Mouse (Mus musculus): ENCODE measurements at regions not wholly inside any gene's neighbourhood (a gene's known extent, or its start where the extent isn't known, plus 50 kb on each side); places are given as distances from the start of the nearest gene placed in this dataset.
A peak's percentile ranks its signal among the peaks of the same experiment; 100 is the strongest.

- no peak for DNase-seq (ENCODE audit: low read depth, low spot score)
Measured at GRCm38 (mm10) chr13:46222031-46222430, 51.5 kb upstream of the Stmnd1 start.

DNA sequence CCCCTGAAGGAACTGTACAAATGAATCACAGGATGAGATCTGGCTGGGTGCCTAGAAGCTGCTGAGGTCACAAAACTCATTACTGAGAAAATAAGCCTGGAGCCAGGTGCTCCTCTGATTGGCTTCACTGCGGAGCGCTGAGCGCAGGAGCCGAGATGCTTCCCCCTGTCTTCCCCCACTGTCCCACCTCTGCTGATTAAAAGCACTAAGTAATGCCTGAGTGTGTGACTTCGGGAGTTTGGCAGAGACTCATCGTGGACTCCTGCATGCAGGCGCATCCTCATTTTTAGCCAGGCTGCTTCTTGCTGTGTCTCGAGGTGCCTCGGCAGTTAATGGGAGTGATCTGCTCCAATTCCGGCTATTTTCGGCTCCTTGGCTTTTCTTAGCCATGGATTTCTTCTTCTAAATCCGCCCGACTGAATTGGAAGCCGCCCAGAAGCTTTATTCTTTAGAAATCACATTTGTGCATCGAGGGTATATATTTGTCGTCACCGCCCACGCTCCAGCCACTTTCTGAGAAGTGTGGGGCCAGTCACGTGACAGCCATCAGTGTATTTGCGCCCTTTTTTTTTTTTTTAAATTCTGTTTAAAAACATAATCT, 55.3 kb upstream of the Stmnd1 start:
- DNase-seq (ENCODE audit: low read depth, low spot score), result no peak

GRCm38 (mm10) chr13:46216954-46217838, 56.3 kb upstream of the Stmnd1 start:
- DNase-seq (ENCODE audit: low read depth, low spot score), result no peak

DNA sequence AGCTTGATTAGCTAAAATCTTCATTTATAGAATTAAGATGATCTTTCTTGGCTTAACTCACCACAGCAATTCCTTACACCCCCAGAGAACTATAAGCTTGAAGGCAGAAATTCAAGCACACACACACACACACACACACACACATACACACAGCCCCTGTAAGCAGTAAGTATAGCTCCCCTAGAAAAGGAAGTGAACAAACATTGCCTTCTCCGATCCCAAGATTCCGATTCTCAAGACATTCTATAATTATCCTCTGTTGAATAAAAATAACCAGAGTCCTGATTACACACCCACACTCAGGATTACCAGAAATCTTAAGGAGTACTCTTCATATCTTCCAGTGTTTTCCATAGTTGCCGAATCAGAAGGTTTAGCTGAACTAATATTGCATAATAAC, 70.0 kb upstream of the Stmnd1 start:
- no peak for DNase-seq (ENCODE audit: low read depth, low spot score)

DNA sequence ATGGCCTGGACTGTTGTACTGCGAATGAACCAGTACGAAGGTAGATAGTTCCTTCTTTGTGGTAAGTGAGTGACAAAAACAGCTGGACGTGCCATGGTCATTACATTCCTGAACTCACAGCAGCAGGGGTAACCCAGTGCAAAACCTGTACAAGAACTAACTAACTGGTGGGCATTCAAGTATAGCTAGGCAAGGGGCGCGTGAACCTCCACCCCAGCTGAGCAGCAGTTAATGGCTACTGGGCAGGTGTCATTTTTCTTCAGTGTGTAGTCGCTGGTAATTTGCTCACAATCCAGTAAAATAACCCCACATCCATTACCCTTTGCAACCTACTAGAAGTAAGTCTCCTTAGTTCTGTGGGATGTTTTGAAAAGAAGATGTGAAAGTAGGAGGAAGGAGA, 70.9 kb upstream of the Stmnd1 start:
- DNase-seq (ENCODE audit: low read depth, low spot score), result no peak

DNA sequence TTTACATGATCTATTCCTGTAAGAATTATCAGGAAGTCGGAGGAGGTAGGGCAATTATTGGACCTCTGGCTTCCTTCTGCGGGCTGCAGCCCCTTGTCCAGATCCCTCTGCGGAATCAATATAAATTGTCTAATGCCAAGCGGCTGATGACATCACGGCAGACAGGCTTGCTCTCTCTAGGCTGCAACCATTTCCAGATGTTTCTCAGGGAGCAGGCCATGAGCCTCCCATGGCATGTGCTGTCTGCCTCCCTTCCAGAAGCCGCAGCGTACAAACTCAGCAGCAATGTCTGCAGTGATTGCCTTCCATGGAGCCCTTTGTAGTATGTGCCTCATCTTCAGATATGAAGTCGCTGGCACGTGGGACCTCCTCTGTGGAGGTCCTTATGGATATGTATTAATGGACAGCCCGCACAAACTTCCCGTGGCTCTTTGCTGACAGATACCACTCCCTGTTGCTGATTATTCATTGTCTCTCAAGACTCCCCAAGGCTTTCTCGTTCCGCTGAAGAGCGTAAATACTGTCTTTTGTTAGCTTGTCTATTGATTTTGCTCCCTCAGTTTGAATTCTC, 72.4 kb upstream of the Stmnd1 start:
- no peak for DNase-seq (ENCODE audit: low read depth, low spot score)

- no peak for DNase-seq (ENCODE audit: low read depth, low spot score)
Measured at GRCm38 (mm10) chr13:46193131-46193530, 80.4 kb upstream of the Stmnd1 start.

DNA sequence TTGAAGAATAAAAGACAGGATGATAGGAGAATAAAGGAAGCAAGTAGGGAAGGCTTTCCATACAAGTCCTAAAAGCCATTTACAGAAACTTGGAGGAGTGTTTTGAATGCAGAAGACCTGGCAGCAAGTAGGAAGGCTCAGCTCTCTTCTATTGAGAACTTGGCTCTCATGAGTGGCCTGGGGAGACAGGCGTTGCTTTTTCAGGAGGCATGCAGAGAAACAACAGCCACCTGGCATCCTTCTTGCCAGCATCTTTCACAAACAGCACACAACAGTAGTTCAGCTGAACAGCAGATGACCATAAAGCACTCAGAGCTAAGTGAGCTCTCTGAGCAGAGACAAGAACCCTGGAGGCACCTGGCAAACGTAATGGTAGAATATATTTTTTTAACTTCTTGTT, 83.8 kb upstream of the Stmnd1 start:
- no peak for DNase-seq (ENCODE audit: low read depth, low spot score)

DNA sequence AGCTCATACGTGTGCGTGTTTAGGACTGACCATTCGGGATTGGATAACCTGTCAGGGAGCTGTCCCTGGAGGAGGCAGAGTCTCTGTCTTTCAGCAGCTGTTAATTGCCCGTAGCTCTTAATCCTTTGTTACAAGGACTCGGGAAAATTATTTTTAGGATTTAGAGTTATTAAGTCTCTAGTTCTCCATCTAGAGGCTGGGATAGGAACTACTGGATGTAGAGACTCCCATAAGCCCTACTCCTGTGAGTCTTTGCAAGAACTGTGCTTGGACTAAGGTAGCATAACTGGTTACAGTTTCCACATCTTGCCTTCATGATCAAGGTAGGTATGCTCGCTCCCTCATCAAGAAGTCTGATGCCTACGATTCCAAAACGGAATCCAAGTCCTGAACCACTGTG, 90.7 kb upstream of the Stmnd1 start:
- no peak for DNase-seq (ENCODE audit: low read depth, low spot score)

DNA sequence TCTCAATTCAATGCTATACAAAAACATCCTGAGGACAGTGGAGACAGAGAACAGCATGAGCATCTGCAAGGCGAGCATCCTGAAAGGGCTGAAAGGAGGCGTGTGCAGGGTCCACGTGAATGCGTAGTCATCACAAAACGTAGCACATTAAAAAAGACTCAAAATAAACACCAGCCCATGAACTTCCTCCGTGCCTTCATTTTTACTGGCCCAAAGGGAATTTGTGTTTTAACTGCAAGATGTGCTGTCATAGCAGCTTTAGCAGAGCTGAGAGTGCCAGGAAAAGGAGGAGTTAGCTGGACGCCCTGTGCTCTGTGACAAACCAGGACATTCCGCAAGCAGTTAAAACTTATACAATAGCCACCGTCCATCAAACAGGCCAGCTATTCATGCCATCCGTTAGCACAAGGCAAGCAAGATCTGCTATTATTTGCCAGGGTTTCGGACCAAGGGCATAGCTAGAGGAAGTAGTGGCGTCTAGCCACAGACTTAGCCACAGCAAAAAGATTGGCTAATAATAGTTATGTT, 92.9 kb upstream of the Stmnd1 start:
- DNase-seq (ENCODE audit: low read depth, low spot score), result no peak

GRCm38 (mm10) chr13:46179916-46180315, 93.6 kb upstream of the Stmnd1 start:
- DNase-seq (ENCODE audit: low read depth, low spot score), result no peak

- no peak for DNase-seq (ENCODE audit: low read depth, low spot score)
Measured at GRCm38 (mm10) chr13:46173103-46173502, 100.4 kb upstream of the Stmnd1 start.

DNA sequence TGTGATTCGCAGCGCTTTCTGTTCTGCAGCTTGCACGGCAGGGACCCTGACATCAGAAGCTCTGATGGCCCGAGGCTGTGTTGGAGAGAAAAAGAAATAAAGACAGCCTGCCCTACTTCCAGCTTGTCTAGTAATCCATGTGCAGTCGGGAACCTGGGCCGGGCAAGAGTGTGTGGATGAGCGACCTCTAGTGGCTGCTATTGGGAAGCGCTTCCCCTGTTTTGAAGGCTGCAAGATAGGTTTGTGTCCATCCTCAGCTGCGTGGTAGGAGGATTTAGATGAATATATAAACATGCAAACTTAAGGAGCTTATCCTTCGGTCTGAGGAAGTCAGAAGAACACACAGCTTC, 111.5 kb upstream of the Stmnd1 start:
- peak; percentile 53 for DNase-seq (ENCODE audit: low read depth, low spot score)

DNA sequence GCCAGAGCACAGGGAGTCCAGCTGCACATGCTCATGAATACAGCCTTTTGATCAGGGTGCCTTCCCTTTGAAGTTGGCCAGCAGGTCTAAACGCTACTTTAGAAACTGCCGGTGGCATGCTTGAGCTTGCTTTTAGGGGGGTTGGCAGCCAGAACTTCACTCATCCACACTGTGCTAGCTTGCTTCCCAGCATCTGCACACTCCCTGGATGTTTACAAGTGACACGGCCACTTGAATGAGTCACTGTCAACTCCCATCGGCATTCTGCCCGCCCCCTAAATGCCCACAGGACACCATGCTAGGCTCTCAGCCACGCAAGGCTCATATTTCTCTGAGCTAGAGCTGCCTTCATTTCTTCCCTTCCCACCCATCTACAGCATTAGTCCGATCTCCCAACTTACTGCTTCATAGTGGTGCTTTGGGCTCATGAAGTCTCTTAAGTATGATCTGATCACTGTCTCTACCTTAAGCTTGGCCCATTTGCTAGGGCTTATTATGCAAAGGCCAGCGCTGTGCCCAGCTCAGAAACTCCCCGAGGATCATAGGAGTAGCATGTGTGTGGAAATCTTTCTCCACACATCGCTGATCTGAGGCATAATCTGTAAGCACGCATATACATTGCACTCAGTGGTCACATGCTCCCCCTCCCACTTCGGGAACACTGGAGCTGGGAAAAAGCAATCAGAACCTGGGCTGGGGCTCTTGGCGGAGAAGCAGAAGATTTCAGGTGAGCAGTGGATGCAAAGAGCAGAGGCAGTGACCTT, 112.1 kb upstream of the Stmnd1 start:
- no peak for DNase-seq (ENCODE audit: low read depth, low spot score)

- no peak for DNase-seq (ENCODE audit: low read depth, low spot score)
Measured at GRCm38 (mm10) chr13:46159354-46159753, 114.2 kb upstream of the Stmnd1 start.

DNA sequence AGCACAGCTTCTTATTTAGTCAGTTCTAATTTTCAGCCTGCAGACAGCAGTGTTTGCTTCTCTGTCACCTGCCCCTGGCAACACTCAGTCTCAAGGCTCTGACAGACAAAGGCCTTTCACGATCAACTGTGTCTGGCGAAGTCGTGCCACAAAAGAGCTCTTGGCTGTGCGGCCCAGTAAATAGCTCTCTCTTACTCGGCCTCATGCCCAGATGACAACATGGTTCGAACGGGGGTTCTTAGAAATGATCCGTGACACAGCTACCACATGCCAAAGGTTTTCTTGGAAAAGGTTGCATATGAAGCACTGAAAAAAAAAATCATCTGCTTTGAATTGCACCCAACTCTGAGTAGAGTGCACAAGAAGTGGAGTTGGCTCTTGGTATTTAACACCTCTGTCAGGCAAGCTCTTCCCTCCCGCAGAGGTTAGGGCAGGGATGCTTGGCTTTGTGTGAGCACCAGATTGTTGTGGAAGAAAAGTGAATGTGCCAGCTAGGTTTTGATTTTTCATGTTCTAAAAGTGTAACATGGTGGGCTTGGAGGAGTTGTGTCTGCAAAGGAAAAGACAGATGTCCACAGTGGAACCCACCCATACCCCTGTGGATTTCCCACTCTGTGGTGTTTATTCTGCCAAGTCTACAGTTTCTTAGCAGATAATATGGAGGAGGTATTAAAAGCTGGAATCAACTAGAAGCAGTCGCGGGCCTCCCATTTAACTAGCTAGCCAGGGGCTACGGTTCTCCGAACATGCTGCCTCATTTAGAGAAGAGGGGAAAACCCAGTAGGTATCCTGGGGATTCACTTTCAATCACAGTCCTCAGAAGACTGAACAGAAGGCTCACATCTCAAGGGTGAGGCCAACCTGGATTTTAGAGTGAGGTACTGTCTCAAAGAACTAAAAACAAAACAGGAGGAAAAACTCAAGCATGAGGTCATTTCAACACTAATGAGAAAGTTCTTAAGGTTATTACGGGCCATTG, 120.0 kb upstream of the Stmnd1 start:
- DNase-seq (ENCODE audit: low read depth, low spot score), result no peak

GRCm38 (mm10) chr13:46140006-46140405, 133.5 kb upstream of the Stmnd1 start:
- DNase-seq (ENCODE audit: low read depth, low spot score), result no peak

DNA sequence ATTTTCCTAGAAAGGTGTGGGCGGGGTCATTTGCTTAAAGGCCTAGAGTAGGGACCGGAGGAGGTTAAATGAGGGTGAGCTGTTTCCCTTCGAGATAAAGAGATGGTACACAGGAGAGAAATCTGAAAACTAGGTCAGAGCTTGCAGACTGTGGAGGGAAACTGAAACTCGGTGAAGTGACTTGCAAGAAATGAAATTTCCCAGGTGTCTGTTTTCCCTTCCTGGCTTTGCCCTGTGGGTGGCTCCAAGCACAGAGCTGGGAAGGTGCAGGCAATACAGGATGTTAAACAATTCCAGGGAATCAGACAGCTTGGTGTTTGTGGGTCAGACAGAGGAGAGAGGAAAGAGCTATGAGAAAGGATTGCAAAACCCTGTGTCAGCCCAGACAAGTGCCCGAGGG, 134.3 kb upstream of the Stmnd1 start:
- no peak for DNase-seq (ENCODE audit: low read depth, low spot score)

DNA sequence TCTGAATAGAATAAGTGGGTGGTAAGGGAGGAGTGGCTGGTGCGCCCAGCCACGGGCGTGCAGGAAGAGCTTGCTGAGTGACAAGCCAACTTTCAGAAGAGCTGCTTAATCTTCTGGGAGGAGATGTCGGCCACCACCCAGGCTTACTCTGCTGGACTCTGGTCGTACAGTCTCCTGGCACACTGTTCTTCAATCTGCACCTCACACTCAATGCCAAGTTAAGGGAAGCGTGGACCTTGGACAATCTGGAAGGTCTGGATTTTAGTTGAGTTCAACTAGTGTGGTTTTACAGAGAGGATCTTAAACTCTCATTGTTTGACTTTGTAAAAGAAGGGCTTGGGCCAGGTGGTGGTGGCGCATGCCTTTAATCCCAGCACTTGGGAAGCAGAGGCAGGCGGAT, 138.1 kb upstream of the Stmnd1 start:
- DNase-seq (ENCODE audit: low read depth, low spot score), result no peak

- no peak for DNase-seq (ENCODE audit: low read depth, low spot score)
Measured at GRCm38 (mm10) chr13:46129236-46129855, 144.2 kb upstream of the Stmnd1 start.
